In genomic region chr12:73300531-73300930, GRCm38 (mm10) we compare ENCODE assay signal across 17 mouse cellular contexts.
"Had no signal": no experiment of that assay in that cellular context is flagged by ENCODE, and none has a peak within 500 bp of the region (broad histone marks: within the 10 kb centered on the region; RNA-seq: fewer than 3 reads in every experiment).

No protein-coding gene starts in this region.

- H3K27me3 ChIP-seq: limb, embryonic 13.5 days; liver, embryonic 15.5 days; neural tube, embryonic 15.5 days had no signal

- H3K27ac ChIP-seq: kidney, postnatal 0 days; layer of hippocampus, adult 2 months; limb, embryonic 13.5 days; liver, embryonic 15.5 days; midbrain, embryonic 10.5 days; neural tube, embryonic 15.5 days had no signal

- H3K4me3 ChIP-seq: layer of hippocampus, adult 2 months; limb, embryonic 13.5 days; liver, embryonic 15.5 days; midbrain, embryonic 10.5 days; myocyte; neural tube, embryonic 15.5 days had no signal

- H3K4me1 ChIP-seq: liver, embryonic 15.5 days; neural tube, embryonic 15.5 days had no signal

- H3K4me2 ChIP-seq: limb, embryonic 13.5 days; liver, embryonic 11.5 days; liver, embryonic 15.5 days; lung, embryonic 14.5 days; neural tube, embryonic 15.5 days had no signal

- H3K9ac ChIP-seq: limb, embryonic 13.5 days; liver, embryonic 15.5 days; lung, embryonic 14.5 days; neural tube, embryonic 15.5 days had no signal

- DNase-seq: left cerebral cortex, postnatal 4 days; lung, embryonic 14.5 days; lung, postnatal 10 days; lung, postnatal 4 days; midbrain, embryonic 14.5 days; right cerebral cortex, adult 18-20 months; right cerebral cortex, postnatal 25 days; thymus, adult 18-20 months; thymus, postnatal 14 days had no signal

- H3K36me3 ChIP-seq: liver, embryonic 15.5 days had no signal

- H3K9me3 ChIP-seq: limb, embryonic 13.5 days; liver, embryonic 15.5 days; midbrain, embryonic 10.5 days; neural tube, embryonic 15.5 days had no signal
